Mouse (Mus musculus) pancreas, adult 10 weeks (tissue): ENCODE data around the gene Tmco3. TPM values are rescaled to one million over a fixed set of nuclear protein-coding genes. Genes with fewer than 3 reads are reported as not detected.

ENCODE experiments used
- polyA plus RNA-seq: library from polyadenylated mRNA; stranded (reverse); fragments of 350-450 nt; fragmentation: Illumina TruSeq; extraction: RNeasy Lipid Tissue Mini Kit (QIAGEN cat#74804); gene quantifications from one replicate; pipeline ENCODE4 v1.2.3, GENCODE M21; 2015; ENCODE audit warnings: low read depth, low replicate concordance; ENCODE audit not compliant: insufficient read depth

The Tmco3 gene
- polyA plus RNA-seq: 9.8 TPM

DNA sequence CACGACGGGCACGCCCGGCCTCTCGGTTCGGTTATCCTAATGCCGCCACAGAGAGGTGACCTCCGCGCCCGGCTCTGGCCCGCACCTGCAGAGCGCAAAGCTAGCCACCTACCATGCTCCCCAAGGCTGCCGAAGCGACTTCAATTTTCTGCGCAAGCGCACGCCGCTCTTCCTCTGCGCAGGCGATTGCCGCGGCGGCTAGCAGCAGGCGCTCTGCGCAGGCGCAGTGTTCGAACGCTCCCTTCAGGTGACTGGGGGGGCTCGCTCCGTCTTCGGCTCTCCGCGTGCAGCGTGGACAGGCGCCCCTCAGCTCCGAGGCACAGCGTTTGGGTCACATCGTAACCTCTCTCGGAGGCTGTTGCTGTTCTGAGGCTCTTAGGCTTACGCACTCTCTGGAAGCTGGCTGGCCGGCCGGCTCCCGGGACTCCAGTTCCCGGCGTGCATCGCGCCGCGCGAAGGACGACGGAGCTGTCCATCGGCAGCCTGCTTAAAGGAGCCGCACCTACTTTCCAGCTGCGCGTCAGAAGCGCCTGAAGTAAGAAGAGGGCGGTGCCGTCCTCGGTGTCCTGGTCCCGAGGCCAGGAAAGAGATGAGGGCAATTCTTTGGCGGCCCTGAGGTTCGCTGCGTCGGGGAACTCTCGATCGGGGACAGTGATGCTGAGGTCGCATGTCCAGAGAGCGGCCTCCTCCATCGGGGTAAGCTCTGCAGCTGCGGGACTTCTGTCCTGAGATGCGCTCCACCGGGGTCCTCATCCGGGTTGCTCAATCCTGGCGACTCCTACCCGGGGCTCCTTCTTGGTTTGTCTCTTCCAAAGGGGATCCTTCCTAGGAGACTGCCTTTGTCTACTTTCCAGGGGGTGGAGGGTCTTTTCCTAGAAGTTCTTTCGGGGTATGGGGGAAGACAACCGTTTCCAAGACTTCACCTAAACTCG, at the start of gene Tmco3, which contains the start of gene Dcun1d2:
Gene Tmco3 (plus strand): TSS at position 499 of the 932 bp plus-strand sequence.
Gene Dcun1d2 (minus strand): TSS at position 440 of the 932 bp plus-strand sequence.

DNA sequence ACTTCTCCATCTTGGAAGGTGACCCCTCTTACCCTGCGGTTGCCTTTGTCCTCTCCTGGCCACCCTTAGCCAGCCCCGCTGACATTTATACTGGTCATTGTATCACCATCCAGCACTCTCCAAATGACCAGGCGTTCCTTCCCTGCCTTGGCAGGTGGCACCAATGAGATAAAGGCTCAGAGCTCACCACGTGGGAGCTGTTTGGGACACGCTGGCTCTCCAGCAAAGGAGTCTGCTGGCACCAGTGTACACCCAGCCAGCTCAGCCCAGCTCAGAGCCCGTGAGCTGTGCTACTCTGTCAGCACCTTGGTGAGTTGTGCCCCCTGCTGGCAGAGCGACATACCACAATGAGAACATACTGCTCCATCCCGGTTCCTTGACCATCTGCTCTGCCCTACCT, 34.0 kb upstream of the Tmco3 start, which contains the start of gene Adprhl1:
Gene Adprhl1 (minus strand): TSS at position 144 of the 400 bp plus-strand sequence.

DNA sequence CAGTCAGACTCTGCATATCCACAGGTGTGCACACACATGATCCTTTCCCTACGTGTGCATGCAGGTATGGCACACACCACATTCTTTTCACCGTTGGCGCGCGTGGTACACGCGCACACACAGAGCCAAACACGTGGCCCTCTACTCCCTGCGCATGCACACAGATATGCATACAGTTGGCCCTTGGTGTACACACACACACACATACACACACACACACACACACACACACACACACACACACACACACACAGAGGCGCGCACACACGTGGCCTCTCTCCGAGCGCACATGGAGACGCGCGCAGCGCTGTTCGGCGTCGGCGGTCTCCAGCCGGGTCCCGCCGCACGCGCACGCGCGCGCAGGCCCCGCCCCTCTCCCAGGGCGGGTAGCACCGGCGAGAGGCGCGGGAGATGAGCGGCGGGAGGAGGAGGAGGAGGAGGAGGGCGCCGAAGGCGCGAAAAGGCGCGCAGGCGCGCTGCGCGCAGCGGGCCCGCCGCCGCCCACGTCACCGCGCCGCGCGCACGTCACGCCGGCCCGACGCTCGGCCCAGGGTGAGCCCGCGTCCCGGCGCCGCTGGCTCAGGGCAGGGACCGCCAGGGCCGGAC, 50.4 kb downstream of the Tmco3 start, which contains the start of gene Tfdp1:
Gene Tfdp1 (plus strand): TSS at position 497 of the 606 bp plus-strand sequence.

Other genes with a start within 250 kb of the Tmco3 start
- gene Proz, start 227.3 kb upstream of the Tmco3 start, polyA plus RNA-seq: not detected
- gene Pcid2, start 182.7 kb upstream of the Tmco3 start, polyA plus RNA-seq: 7.4 TPM
- gene Cul4a, start 182.6 kb upstream of the Tmco3 start, polyA plus RNA-seq: 15.5 TPM
- gene Lamp1, start 129.0 kb upstream of the Tmco3 start, polyA plus RNA-seq: 98.1 TPM
- 3.3 TPM for gene Grtp1, start 87.6 kb upstream of the Tmco3 start, polyA plus RNA-seq
- not detected for gene Adprhl1, start 34.0 kb upstream of the Tmco3 start, polyA plus RNA-seq
- gene Dcun1d2, start 59 bp upstream of the Tmco3 start, polyA plus RNA-seq: 7.2 TPM
- 13.9 TPM for gene Tfdp1, start 50.6 kb downstream of the Tmco3 start, polyA plus RNA-seq
- not detected for gene Atp4b, start 108.6 kb downstream of the Tmco3 start, polyA plus RNA-seq
- gene Grk1, start 116.9 kb downstream of the Tmco3 start, polyA plus RNA-seq: not detected
- gene Tmem255b, start 147.0 kb downstream of the Tmco3 start, polyA plus RNA-seq: 6.0 TPM
- 88.3 TPM for gene Gas6, start 206.3 kb downstream of the Tmco3 start, polyA plus RNA-seq